Mouse (Mus musculus): Measurements from ENCODE around the gene Tmem132b.

DNA sequence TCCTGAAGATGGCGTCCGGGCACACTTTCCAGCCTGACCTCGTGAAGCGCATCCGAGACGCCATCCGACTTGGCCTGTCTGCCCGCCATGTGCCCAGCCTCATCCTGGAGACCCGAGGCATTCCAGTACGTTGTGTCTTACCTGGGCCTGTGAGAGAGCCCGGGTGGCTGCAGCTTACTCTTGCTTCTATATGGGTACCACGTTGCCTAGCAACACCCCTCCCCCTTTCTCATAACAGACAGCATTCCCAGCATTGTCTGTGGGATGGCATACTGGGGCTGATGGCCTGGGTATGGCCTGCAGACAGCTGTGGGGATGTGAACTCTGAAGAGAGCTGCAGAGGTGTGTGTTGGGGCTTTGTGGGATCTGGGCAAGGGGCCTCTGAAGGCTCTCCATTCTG is 16.6 kb upstream of the Tmem132b start:
- TF ChIP-seq POLR2A (IDR thresholded peaks at IDR 0.05; ENCODE audit: borderline replicate concordance, extremely low read depth, insufficient read depth, insufficient read length, poor library complexity, severe bottlenecking) (no peak), CTCF (IDR thresholded peaks at IDR 0.05; ENCODE audit: borderline replicate concordance, extremely low read depth, insufficient read depth, insufficient read length) (no peak)
